Mouse (Mus musculus) E14TG2a.4 (cell line): ENCODE measurements at regions not wholly inside any gene's neighbourhood (a gene's known extent, or its start where the extent isn't known, plus 50 kb on each side); places are given as distances from the start of the nearest gene placed in this dataset.

ENCODE experiments used
- H3K27me3 ChIP-seq: 2 replicates; pipeline ENCODE4 v1.6.1; 2014; ENCODE audit warnings: low read length, control low read depth; ENCODE audit not compliant: insufficient read depth
- H3K36me3 ChIP-seq: 2 replicates; pipeline ENCODE4 v1.6.1; 2014; ENCODE audit warnings: low read length, control low read depth; ENCODE audit not compliant: insufficient read depth
- H3K4me1 ChIP-seq: replicated peaks from 2 replicates; pipeline ENCODE4 v1.6.1; 2014; ENCODE audit warnings: low read depth, low read length, control low read depth
- H3K4me3 ChIP-seq: replicated peaks from 2 replicates; pipeline ENCODE4 v1.5.1; 2014; ENCODE audit warnings: mild to moderate bottlenecking, low read length
- H3K9me3 ChIP-seq: 2 replicates; pipeline ENCODE4 v1.6.1; 2014; ENCODE audit warnings: low read length, control low read depth
- CTCF ChIP-seq: conservative IDR thresholded peaks from 2 replicates; pipeline ENCODE4 v1.5.1; 2014; ENCODE audit warnings: low read length
- NANOG ChIP-seq: IDR thresholded peaks from 2 replicates; pipeline ENCODE4 v1.6.1; 2014; ENCODE audit warnings: borderline replicate concordance, low read length, mixed read lengths
- POU5F1 ChIP-seq: IDR thresholded peaks from 2 replicates; pipeline ENCODE4 v1.6.1; 2014; ENCODE audit warnings: low read length, borderline replicate concordance

- H3K4me3 ChIP-seq: no peak overlapping the region
- H3K27me3 ChIP-seq: peaks cover 2% of the 10 kb centered on the region; the same call in 1 of the 2 replicates
- H3K36me3 ChIP-seq: no peaks in the 10 kb centered on the region
- H3K9me3 ChIP-seq: no peaks in the 10 kb centered on the region
- H3K4me1 ChIP-seq: no peaks in the 10 kb centered on the region
- TF ChIP-seq CTCF (no peak), POU5F1 (no peak), NANOG (no peak)
These were observed 474.0 kb downstream of the Kcnj2 start for GRCm38 (mm10) chr11:111539960-111540359.

- H3K4me1 ChIP-seq: no peaks in the 10 kb centered on the region
- H3K27me3 ChIP-seq: no peaks in the 10 kb centered on the region
- TF ChIP-seq POU5F1 (no peak), CTCF (no peak), NANOG (no peak)
- no peaks in the 10 kb centered on the region for H3K36me3 ChIP-seq
- H3K9me3 ChIP-seq: no peaks in the 10 kb centered on the region
- no peak overlapping the region for H3K4me3 ChIP-seq
These were observed 479.3 kb downstream of the Kcnj2 start for GRCm38 (mm10) chr11:111545291-111545690.

- no peaks in the 10 kb centered on the region for H3K36me3 ChIP-seq
- H3K27me3 ChIP-seq: no peaks in the 10 kb centered on the region
- TF ChIP-seq NANOG (no peak), CTCF (no peak), POU5F1 (no peak)
- H3K4me3 ChIP-seq: no peak overlapping the region
- no peaks in the 10 kb centered on the region; the same call in 1 of the 2 replicates for H3K9me3 ChIP-seq
- no peaks in the 10 kb centered on the region for H3K4me1 ChIP-seq
These were observed 489.2 kb downstream of the Kcnj2 start for GRCm38 (mm10) chr11:111555131-111555530.

GRCm38 (mm10) chr11:111555615-111556014, 489.7 kb downstream of the Kcnj2 start:
- no peaks in the 10 kb centered on the region; the same call in 1 of the 2 replicates for H3K9me3 ChIP-seq
- H3K4me1 ChIP-seq: no peaks in the 10 kb centered on the region
- H3K36me3 ChIP-seq: no peaks in the 10 kb centered on the region
- H3K27me3 ChIP-seq: no peaks in the 10 kb centered on the region
- no peak overlapping the region for H3K4me3 ChIP-seq
- TF ChIP-seq CTCF (no peak), POU5F1 (no peak), NANOG (no peak)

- Histone ChIP-seq H3K9me3 (no peaks in the 10 kb centered on the region; the same call in 1 of the 2 replicates), H3K36me3 (no peaks in the 10 kb centered on the region), H3K4me1 (no peaks in the 10 kb centered on the region), H3K4me3 (no peak overlapping the region), H3K27me3 (no peaks in the 10 kb centered on the region)
- no peak for TF ChIP-seq CTCF
- TF ChIP-seq NANOG: no peak
- no peak for TF ChIP-seq POU5F1
These were observed 492.6 kb downstream of the Kcnj2 start for GRCm38 (mm10) chr11:111558302-111559140.

GRCm38 (mm10) chr11:111563171-111563570, 497.2 kb downstream of the Kcnj2 start:
- TF ChIP-seq POU5F1 (no peak), NANOG (no peak)
- no peaks in the 10 kb centered on the region for H3K36me3 ChIP-seq
- no peaks in the 10 kb centered on the region for H3K27me3 ChIP-seq
- no peaks in the 10 kb centered on the region; the same call in 1 of the 2 replicates for H3K9me3 ChIP-seq
- H3K4me1 ChIP-seq: no peaks in the 10 kb centered on the region
- H3K4me3 ChIP-seq: no peak overlapping the region

- H3K4me1 ChIP-seq: no peaks in the 10 kb centered on the region
- no peaks in the 10 kb centered on the region for H3K27me3 ChIP-seq
- TF ChIP-seq CTCF: no peak
- TF ChIP-seq NANOG: no peak
- TF ChIP-seq POU5F1: no peak
These were observed 502.1 kb downstream of the Kcnj2 start for GRCm38 (mm10) chr11:111568041-111568440.

GRCm38 (mm10) chr11:111568876-111569275, 502.9 kb downstream of the Kcnj2 start:
- Histone ChIP-seq H3K4me1 (no peaks in the 10 kb centered on the region), H3K9me3 (no peaks in the 10 kb centered on the region), H3K4me3 (no peak overlapping the region), H3K36me3 (no peaks in the 10 kb centered on the region), H3K27me3 (no peaks in the 10 kb centered on the region)
- TF ChIP-seq CTCF: no peak
- no peak for TF ChIP-seq POU5F1
- no peak for TF ChIP-seq NANOG

More at GRCm38 (mm10) chr11:111568041-111568440, 502.1 kb downstream of the Kcnj2 start:
- Histone ChIP-seq H3K4me3 (no peak overlapping the region), H3K36me3 (no peaks in the 10 kb centered on the region), H3K9me3 (no peaks in the 10 kb centered on the region)
